Mouse (Mus musculus): ENCODE data around the gene Cobll1. TPM values are rescaled to one million over a fixed set of nuclear protein-coding genes. Genes with fewer than 3 reads are reported as not detected.

Cobll1 gene
- polyA plus RNA-seq, 1 experiment from 2014 or later: 20.2 TPM

GRCm38 (mm10) chr2:65075431-65075830 is 163.8 kb downstream of the Cobll1 start:
- 80% methylated on average over 4 of the region's 4 CpGs for WGBS
- H3K9me3 ChIP-seq (ENCODE audit: control insufficient read depth, low read length): no peaks in the 10 kb centered on the region
- no peak overlapping the region for H3K4me3 ChIP-seq (ENCODE audit: low read length)
- ATAC-seq: no peak
- H3K4me2 ChIP-seq (ENCODE audit: low read depth, low read length): no peak overlapping the region
- H3K27me3 ChIP-seq (replicated peaks; ENCODE audit: control insufficient read depth, insufficient read depth, low read length): no peaks in the 10 kb centered on the region
- H3K4me1 ChIP-seq (ENCODE audit: control insufficient read depth, insufficient read depth, low read length): no peaks in the 10 kb centered on the region
- no peak overlapping the region for H3K27ac ChIP-seq (ENCODE audit: low read length)
- no peak overlapping the region for H3K9ac ChIP-seq (ENCODE audit: low read depth, low read length)
- no peaks in the 10 kb centered on the region for H3K36me3 ChIP-seq (ENCODE audit: control insufficient read depth, insufficient read depth, low read length)

- 68% methylated on average over 3 of the region's 3 CpGs for WGBS
- Histone ChIP-seq H3K36me3 (ENCODE audit: control insufficient read depth, insufficient read depth, low read length) (no peaks in the 10 kb centered on the region), H3K4me1 (ENCODE audit: control insufficient read depth, insufficient read depth, low read length) (no peaks in the 10 kb centered on the region), H3K27ac (ENCODE audit: low read length) (no peak overlapping the region), H3K4me3 (ENCODE audit: low read length) (no peak overlapping the region), H3K4me2 (ENCODE audit: low read depth, low read length) (no peak overlapping the region), H3K9ac (ENCODE audit: low read depth, low read length) (no peak overlapping the region), H3K27me3 (replicated peaks; ENCODE audit: control insufficient read depth, insufficient read depth, low read length) (no peaks in the 10 kb centered on the region), H3K9me3 (ENCODE audit: control insufficient read depth, low read length) (no peaks in the 10 kb centered on the region)
- no peak for ATAC-seq
Observed at GRCm38 (mm10) chr2:65072205-65072604, 167.0 kb downstream of the Cobll1 start.

DNA sequence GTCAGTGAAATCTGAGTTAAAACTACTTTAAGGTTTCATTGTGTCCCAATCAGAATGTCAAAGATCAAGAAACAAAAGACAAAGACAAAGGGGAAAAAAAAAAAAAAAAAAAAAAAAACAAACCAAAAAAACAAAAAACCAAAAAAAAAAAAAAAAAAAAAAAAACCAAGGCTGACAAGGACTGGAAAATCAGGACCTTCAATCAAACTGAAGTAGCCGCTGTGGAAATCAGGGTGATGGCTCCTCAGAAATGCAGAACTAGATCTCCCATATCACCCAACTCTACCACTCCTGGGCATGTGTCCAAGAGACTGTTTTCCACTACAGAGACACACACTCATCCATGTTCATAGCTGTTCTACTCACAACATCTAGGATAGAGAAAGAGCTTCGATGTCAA is 185.4 kb downstream of the Cobll1 start:
- Histone ChIP-seq H3K4me1 (ENCODE audit: control insufficient read depth, insufficient read depth, low read length) (no peaks in the 10 kb centered on the region), H3K27me3 (replicated peaks; ENCODE audit: control insufficient read depth, insufficient read depth, low read length) (no peaks in the 10 kb centered on the region), H3K27ac (ENCODE audit: low read length) (no peak overlapping the region), H3K4me2 (ENCODE audit: low read depth, low read length) (no peak overlapping the region), H3K36me3 (ENCODE audit: control insufficient read depth, insufficient read depth, low read length) (no peaks in the 10 kb centered on the region), H3K4me3 (ENCODE audit: low read length) (no peak overlapping the region), H3K9ac (ENCODE audit: low read depth, low read length) (no peak overlapping the region), H3K9me3 (ENCODE audit: control insufficient read depth, low read length) (no peaks in the 10 kb centered on the region)
- no peak for ATAC-seq
- WGBS: 94% methylated on average over 2 of the region's 2 CpGs

DNA sequence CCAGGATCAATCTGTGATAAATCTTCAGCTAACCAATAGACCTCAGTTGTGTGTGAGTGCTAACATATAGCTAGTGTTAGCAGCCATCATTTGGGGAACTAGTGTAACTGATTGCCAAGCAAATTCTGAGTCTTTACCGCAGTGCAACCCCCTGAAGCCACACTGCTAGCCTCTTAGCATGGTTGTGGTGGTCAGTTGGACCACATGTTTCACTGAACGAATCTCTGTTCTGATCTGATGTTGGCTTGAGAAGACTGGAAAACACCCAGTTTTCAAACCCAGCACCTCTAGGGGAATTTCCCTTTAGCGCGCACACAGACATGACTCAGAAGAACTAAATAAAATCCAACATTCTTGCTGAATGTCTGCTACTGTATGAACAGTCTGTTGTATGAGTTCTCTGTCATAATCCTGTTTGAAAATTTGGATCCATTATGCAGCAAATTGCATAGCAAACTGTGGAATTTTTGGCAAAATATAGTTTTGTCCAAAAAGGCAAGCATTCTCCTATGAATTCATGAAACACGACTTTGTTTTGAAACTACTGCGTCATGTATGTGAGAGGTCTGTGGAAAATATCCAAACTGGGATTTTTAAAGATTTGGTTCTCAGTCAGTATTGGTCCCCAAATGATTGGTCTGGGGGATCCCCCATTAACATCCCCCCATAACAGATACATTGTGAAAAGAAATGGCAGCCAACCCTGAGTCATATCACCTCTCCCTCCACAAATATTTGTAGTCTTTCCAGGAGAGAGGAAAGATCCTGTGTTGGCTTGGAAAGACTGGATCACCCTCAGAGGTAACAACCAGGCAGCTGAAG is 186.8 kb downstream of the Cobll1 start:
- 92% methylated on average over 6 of the region's 6 CpGs for WGBS
- no peak for ATAC-seq
- no peak overlapping the region for H3K27ac ChIP-seq (ENCODE audit: low read length)

GRCm38 (mm10) chr2:65050776-65051175 is 188.4 kb downstream of the Cobll1 start:
- WGBS: 87% methylated on average over 3 of the region's 3 CpGs
- no peak overlapping the region for H3K4me3 ChIP-seq (ENCODE audit: low read length)
- no peak for ATAC-seq
- no peaks in the 10 kb centered on the region for H3K36me3 ChIP-seq (ENCODE audit: control insufficient read depth, insufficient read depth, low read length)
- no peaks in the 10 kb centered on the region for H3K27me3 ChIP-seq (replicated peaks; ENCODE audit: control insufficient read depth, insufficient read depth, low read length)
- H3K4me2 ChIP-seq (ENCODE audit: low read depth, low read length): no peak overlapping the region
- H3K9me3 ChIP-seq (ENCODE audit: control insufficient read depth, low read length): no peaks in the 10 kb centered on the region
- no peaks in the 10 kb centered on the region for H3K4me1 ChIP-seq (ENCODE audit: control insufficient read depth, insufficient read depth, low read length)
- no peak overlapping the region for H3K27ac ChIP-seq (ENCODE audit: low read length)
- no peak overlapping the region for H3K9ac ChIP-seq (ENCODE audit: low read depth, low read length)

More for the DNA sequence above, 186.8 kb downstream of the Cobll1 start:
- Histone ChIP-seq H3K9ac (ENCODE audit: low read depth, low read length) (no peak overlapping the region), H3K4me2 (ENCODE audit: low read depth, low read length) (no peak overlapping the region), H3K9me3 (ENCODE audit: control insufficient read depth, low read length) (no peaks in the 10 kb centered on the region), H3K36me3 (ENCODE audit: control insufficient read depth, insufficient read depth, low read length) (no peaks in the 10 kb centered on the region), H3K4me3 (ENCODE audit: low read length) (no peak overlapping the region), H3K27me3 (replicated peaks; ENCODE audit: control insufficient read depth, insufficient read depth, low read length) (no peaks in the 10 kb centered on the region), H3K4me1 (ENCODE audit: control insufficient read depth, insufficient read depth, low read length) (no peaks in the 10 kb centered on the region)

DNA sequence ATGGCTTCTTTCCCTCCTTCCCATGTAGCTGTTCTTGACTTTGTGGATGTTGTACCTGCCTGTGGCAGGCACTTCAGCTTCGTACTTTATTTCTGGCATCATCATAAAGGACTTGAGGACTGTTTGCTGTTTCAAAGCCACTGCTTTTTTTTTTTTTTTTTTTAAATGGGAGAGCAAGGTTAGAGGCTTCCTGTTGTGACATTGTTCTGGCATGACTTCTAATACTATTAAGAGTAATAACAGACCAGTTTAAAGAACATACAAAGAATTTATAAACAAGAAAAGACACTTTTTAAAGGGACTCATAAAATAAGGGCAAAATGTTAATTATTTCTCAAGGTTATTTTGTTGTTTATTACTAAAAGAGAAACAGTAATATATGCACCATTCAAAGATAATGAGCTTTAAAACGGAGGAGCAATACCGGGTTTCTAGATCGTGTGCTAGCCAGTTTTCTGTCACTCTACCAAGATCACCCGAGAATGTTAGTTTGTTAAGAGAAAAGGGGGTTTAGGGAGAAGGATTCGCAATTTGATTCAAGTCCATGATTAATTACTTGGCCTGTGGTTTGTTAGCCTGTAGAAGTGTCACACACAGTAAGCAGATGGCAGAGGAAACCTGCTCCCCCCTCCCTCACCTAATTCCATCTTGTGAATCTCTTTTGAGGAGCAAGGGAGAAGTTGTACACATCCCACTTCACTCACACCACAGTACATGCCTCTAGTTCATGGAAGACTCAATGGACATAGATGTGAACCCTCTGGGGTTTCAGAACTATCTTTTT is 190.8 kb downstream of the Cobll1 start:
- 61% methylated on average over 6 of the region's 6 CpGs for WGBS
- Histone ChIP-seq H3K36me3 (ENCODE audit: control insufficient read depth, insufficient read depth, low read length) (no peaks in the 10 kb centered on the region), H3K4me2 (ENCODE audit: low read depth, low read length) (no peak overlapping the region), H3K27me3 (replicated peaks; ENCODE audit: control insufficient read depth, insufficient read depth, low read length) (no peaks in the 10 kb centered on the region), H3K4me1 (ENCODE audit: control insufficient read depth, insufficient read depth, low read length) (no peaks in the 10 kb centered on the region), H3K4me3 (ENCODE audit: low read length) (no peak overlapping the region), H3K9me3 (ENCODE audit: control insufficient read depth, low read length) (no peaks in the 10 kb centered on the region), H3K9ac (ENCODE audit: low read depth, low read length) (no peak overlapping the region), H3K27ac (ENCODE audit: low read length) (no peak overlapping the region)
- ATAC-seq: no peak

Other genes with a start within 250 kb of the Cobll1 start
- 12.6 and 14.7 TPM in 2 replicates for gene Grb14, start 214.4 kb downstream of the Cobll1 start, polyA plus RNA-seq (2015; fragmentation: Nextera tagmentation; extraction: Ambion mirVana)
- gene Slc38a11, start 124.6 kb upstream of the Cobll1 start, polyA plus RNA-seq (2015; fragmentation: Nextera tagmentation; extraction: Ambion mirVana): 0.57 and 0.65 TPM in 2 replicates

Data from intestine, embryonic 16.5 days (tissue).